Mouse (Mus musculus) liver, embryonic 14.5 days (tissue): ENCODE measurements at regions not wholly inside any gene's neighbourhood (a gene's known extent, or its start where the extent isn't known, plus 50 kb on each side); places are given as distances from the start of the nearest gene placed in this dataset.

Source experiments
- CTCF ChIP-seq: IDR thresholded peaks from 2 replicates; pipeline ENCODE4 v1.5.1; 2016; ENCODE audit warnings: antibody characterized with exemption, low read depth, control low read depth
- EP300 ChIP-seq: IDR thresholded peaks from 2 replicates; pipeline ENCODE4 v1.6.1; 2016; ENCODE audit warnings: antibody characterized with exemption, low read depth

DNA sequence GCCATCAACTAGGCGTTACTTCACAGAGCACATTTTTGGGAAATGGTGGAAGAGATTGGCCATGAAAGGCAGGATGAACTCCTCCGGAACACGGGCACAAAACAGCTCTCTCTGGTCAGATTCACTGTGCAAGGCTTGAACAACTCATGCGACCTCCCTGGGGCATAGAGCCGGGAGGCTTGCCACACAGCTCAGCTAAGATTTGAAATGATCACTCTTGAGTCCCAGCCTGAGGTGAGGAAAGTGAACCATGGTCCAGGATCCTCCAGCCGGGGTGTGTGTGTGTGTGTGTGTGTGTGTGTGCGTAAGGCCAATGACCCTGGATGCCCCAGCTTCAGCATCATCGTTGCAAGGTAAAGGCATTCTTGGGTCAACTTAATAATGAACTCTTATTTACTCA is 237.5 kb downstream of the Gm45692 start:
- TF ChIP-seq CTCF (no peak), EP300 (no peak)
